8 mouse cellular contexts compared by ENCODE assay signal in genomic region chrX:109013686-109014085, GRCm38 (mm10). TPM values are rescaled to one million over a fixed set of nuclear protein-coding genes. Genes with fewer than 3 reads are reported as not detected.
DNase-seq lines count a peak whose midpoint lies in the region; ATAC-seq and TF ChIP-seq lines count a peak whose summit lies in the region.

No protein-coding gene starts in this region.

- H3K27me3 ChIP-seq in neural tube, embryonic 11.5 days (ENCODE audit: control insufficient read depth, insufficient read depth, low read length): no peaks in the 10 kb centered on the region
- no peaks in the 10 kb centered on the region for H3K27me3 ChIP-seq in intestine, postnatal 0 days (replicated peaks; ENCODE audit: control insufficient read depth, insufficient read depth, low read length)
- H3K27me3 ChIP-seq in limb, embryonic 13.5 days: no peaks in the 10 kb centered on the region
- H3K27me3 ChIP-seq in midbrain, embryonic 11.5 days (ENCODE audit: control insufficient read depth, insufficient read depth, low read length): no peaks in the 10 kb centered on the region
- no peaks in the 10 kb centered on the region for H3K27me3 ChIP-seq in testis, adult 2 months (ENCODE audit: control insufficient read depth, insufficient read depth, low read length)

- H3K27ac ChIP-seq in neural tube, embryonic 11.5 days (ENCODE audit: low read depth, low read length): no peak overlapping the region
- peak overlapping the region; percentile 90 for H3K27ac ChIP-seq in intestine, postnatal 0 days (ENCODE audit: low read depth, low read length)
- H3K27ac ChIP-seq in limb, embryonic 13.5 days: peak overlapping the region; percentile 33; the same call in 1 of the 2 replicates
- H3K27ac ChIP-seq in midbrain, embryonic 11.5 days (ENCODE audit: low read depth, low read length): no peak overlapping the region; the same call in 1 of the 2 replicates
- peak overlapping the region; percentile 78 for H3K27ac ChIP-seq in testis, adult 2 months (ENCODE audit: control insufficient read depth, insufficient read depth, low read depth, low read length)

- H3K9me3 ChIP-seq in neural tube, embryonic 11.5 days (ENCODE audit: control insufficient read depth, low read length): no peaks in the 10 kb centered on the region
- no peaks in the 10 kb centered on the region for H3K9me3 ChIP-seq in intestine, postnatal 0 days (ENCODE audit: control insufficient read depth)
- no peaks in the 10 kb centered on the region for H3K9me3 ChIP-seq in limb, embryonic 13.5 days
- H3K9me3 ChIP-seq in midbrain, embryonic 11.5 days (ENCODE audit: control insufficient read depth, low read length): no peaks in the 10 kb centered on the region

- H3K4me3 ChIP-seq in neural tube, embryonic 11.5 days (ENCODE audit: low read depth, low read length): peak overlapping the region; percentile 39
- H3K4me3 ChIP-seq in intestine, postnatal 0 days (ENCODE audit: low read depth, low read length): peak overlapping the region; percentile 52
- H3K4me3 ChIP-seq in limb, embryonic 13.5 days: peak overlapping the region; percentile 50
- peak overlapping the region; percentile 44 for H3K4me3 ChIP-seq in midbrain, embryonic 11.5 days (ENCODE audit: low read depth, low read length)
- H3K4me3 ChIP-seq in testis, adult 2 months (ENCODE audit: control insufficient read depth, low read depth, low read length): peak overlapping the region; percentile 84

- TF ChIP-seq POLR2A in testis, adult 2 months (IDR thresholded peaks at IDR 0.05; ENCODE audit: control insufficient read depth, low read depth, low read length): no peak

- H3K9ac ChIP-seq in neural tube, embryonic 11.5 days (ENCODE audit: low read length): peak overlapping the region; percentile 29; the same call in 1 of the 2 replicates
- H3K9ac ChIP-seq in intestine, postnatal 0 days (ENCODE audit: low read depth, low read length): peak overlapping the region; percentile 48; the same call in 1 of the 2 replicates
- H3K9ac ChIP-seq in limb, embryonic 13.5 days: peak overlapping the region; percentile 39
- peak overlapping the region; percentile 26; the same call in 1 of the 2 replicates for H3K9ac ChIP-seq in midbrain, embryonic 11.5 days (ENCODE audit: low read length)

- peak; percentile 42 for DNase-seq in neural tube, embryonic 11.5 days (ENCODE audit: low spot score)
- DNase-seq in neural tube, embryonic 10.5 days (ENCODE audit: extremely low spot score, low spot score): no peak
- DNase-seq in cerebellum, postnatal 14 days: peak; percentile 60 to 62
- peak; percentile 3 to 7 for DNase-seq in frontal cortex, postnatal 25 days (ENCODE audit: low spot score in 2 of 2)
- DNase-seq in midbrain, embryonic 11.5 days (ENCODE audit: low spot score, missing footprints): no peak

- 19% methylated on average over 17 of the region's 17 CpGs for WGBS in neural tube, embryonic 11.5 days
- WGBS in intestine, postnatal 0 days: 16% methylated on average over 17 of the region's 17 CpGs
- WGBS in limb, embryonic 13.5 days: 10% methylated on average over 17 of the region's 17 CpGs
- 9% methylated on average over 17 of the region's 17 CpGs for WGBS in midbrain, embryonic 11.5 days

- H3K4me2 ChIP-seq in neural tube, embryonic 11.5 days (ENCODE audit: low read depth): peak overlapping the region; percentile 49
- H3K4me2 ChIP-seq in intestine, postnatal 0 days (replicated peaks; ENCODE audit: low read depth): peak overlapping the region; percentile 73
- peak overlapping the region; percentile 54 for H3K4me2 ChIP-seq in limb, embryonic 13.5 days (replicated peaks)
- H3K4me2 ChIP-seq in midbrain, embryonic 11.5 days: peak overlapping the region; percentile 54

- no peaks in the 10 kb centered on the region for H3K4me1 ChIP-seq in neural tube, embryonic 11.5 days (ENCODE audit: control insufficient read depth, insufficient read depth, low read length)
- no peaks in the 10 kb centered on the region for H3K4me1 ChIP-seq in intestine, postnatal 0 days (replicated peaks; ENCODE audit: control insufficient read depth, insufficient read depth, low read length)
- no peaks in the 10 kb centered on the region for H3K4me1 ChIP-seq in limb, embryonic 13.5 days
- no peaks in the 10 kb centered on the region for H3K4me1 ChIP-seq in midbrain, embryonic 11.5 days (ENCODE audit: control insufficient read depth, insufficient read depth, low read length)
- peaks cover 2% of the 10 kb centered on the region; the same call in 1 of the 2 replicates for H3K4me1 ChIP-seq in testis, adult 2 months (ENCODE audit: control insufficient read depth, insufficient read depth, low read length)

- H3K36me3 ChIP-seq in neural tube, embryonic 11.5 days (ENCODE audit: control insufficient read depth, insufficient read depth, low read length): no peaks in the 10 kb centered on the region
- H3K36me3 ChIP-seq in intestine, postnatal 0 days (ENCODE audit: control insufficient read depth, insufficient read depth): no peaks in the 10 kb centered on the region
- H3K36me3 ChIP-seq in limb, embryonic 13.5 days: no peaks in the 10 kb centered on the region
- H3K36me3 ChIP-seq in midbrain, embryonic 11.5 days (ENCODE audit: control insufficient read depth, insufficient read depth, low read length): no peaks in the 10 kb centered on the region
- H3K36me3 ChIP-seq in testis, adult 2 months (ENCODE audit: control insufficient read depth, insufficient read depth, low read length): no peaks in the 10 kb centered on the region

- peak; percentile 60 for ATAC-seq in neural tube, embryonic 11.5 days (ENCODE audit: insufficient read depth, low FRiP score, low TSS enrichment)
- peak; percentile 62 for ATAC-seq in intestine, postnatal 0 days
- ATAC-seq in limb, embryonic 13.5 days (ENCODE audit: low FRiP score, low read depth): peak; percentile 81
- peak; percentile 61 for ATAC-seq in midbrain, embryonic 11.5 days (ENCODE audit: low FRiP score)

- TF ChIP-seq CTCF in intestine, postnatal 0 days (IDR thresholded peaks at IDR 0.05; ENCODE audit: low read depth): no peak; the same call in 1 of the 2 replicates
- no peak for TF ChIP-seq CTCF in testis, adult 2 months (IDR thresholded peaks at IDR 0.05; ENCODE audit: control insufficient read depth, insufficient read depth, insufficient replicate concordance, low read depth, low read length)

RNA-seq across cellular contexts. Expression of gene Hmgn5, which starts 0.5 kb away (rescaled TPM):
- polyA plus RNA-seq in neural tube, embryonic 11.5 days (2014; fragmentation: Nextera tagmentation; extraction: Ambion mirVana): 16.6 and 16.9 TPM in 2 replicates
- 24.1 and 25.8 TPM in 2 replicates for polyA plus RNA-seq in intestine, postnatal 0 days (2015; fragmentation: Nextera tagmentation; extraction: Ambion mirVana)
- polyA plus RNA-seq in limb, embryonic 13.5 days (2015; fragmentation: Nextera tagmentation; extraction: Ambion mirVana): 19.3 and 22.5 TPM in 2 replicates
- polyA plus RNA-seq in midbrain, embryonic 11.5 days (2014; fragmentation: Nextera tagmentation; extraction: Ambion mirVana): 24.3 and 30.9 TPM in 2 replicates
- 0.38 and 1.2 TPM in 2 replicates for polyA plus RNA-seq in testis, adult 2 months (2012; rRNA removed)

Comparison
In these comparisons a context has a peak if more than half of its experiments do, and no peak if none do; other contexts are left out.
1. DNase-seq: peak in neural tube, embryonic 11.5 days (single experiment), cerebellum, postnatal 14 days (2 of 2) and frontal cortex, postnatal 25 days (2 of 2); none in neural tube, embryonic 10.5 days (single experiment) and midbrain, embryonic 11.5 days (single experiment).
2. H3K27ac ChIP-seq: peak in intestine, postnatal 0 days (single experiment), limb, embryonic 13.5 days (single experiment) and testis, adult 2 months (single experiment); none in neural tube, embryonic 11.5 days (single experiment) and midbrain, embryonic 11.5 days (single experiment).
3. Peak in every context shown above with its lines, with median percentiles within 50 percentile points of each other: ATAC-seq, H3K4me2 ChIP-seq, H3K4me3 ChIP-seq and H3K9ac ChIP-seq.